Mouse (Mus musculus): ENCODE measurements around the gene Ifitm10. TPM values are rescaled to one million over a fixed set of nuclear protein-coding genes. Genes with fewer than 3 reads are reported as not detected.
"Not testable (repeated sequence)": the region's sequence is repeated elsewhere in the genome, so short reads cannot be mapped to it uniquely, and the experiment has no call there.

Gene Ifitm10
- polyA plus RNA-seq, 1 experiment: 3.4 TPM

DNA sequence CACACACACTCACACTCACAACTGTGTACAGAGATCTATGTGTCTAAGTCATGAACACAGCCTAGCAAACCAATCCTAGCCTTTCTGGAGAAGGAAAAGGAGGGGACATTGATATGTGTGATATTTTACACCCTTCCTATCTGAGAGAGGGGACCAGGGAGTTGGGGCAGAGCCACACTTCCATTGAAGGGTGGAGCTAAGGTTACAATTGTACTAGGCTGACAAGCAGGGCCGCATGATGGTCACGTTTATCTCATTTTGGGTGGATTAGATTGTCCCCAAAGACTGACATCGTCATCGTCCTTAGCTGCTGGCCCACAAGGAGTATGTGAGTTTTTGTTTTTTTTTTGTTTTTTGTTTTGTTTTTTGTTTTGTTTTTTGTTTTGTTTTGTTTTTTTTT, 42.3 kb downstream of the Ifitm10 start:
- H3K4me1 ChIP-seq: peaks cover 41% of the 10 kb centered on the region
- peaks cover 41% of the 10 kb centered on the region for H3K27me3 ChIP-seq (replicated peaks)
- H3K9me3 ChIP-seq: no peaks in the 10 kb centered on the region
- TF ChIP-seq GATA1 (IDR thresholded peaks at IDR 0.05; ENCODE audit: borderline replicate concordance, low read length): no peak
- no peak for TF ChIP-seq FLI1 (IDR thresholded peaks at IDR 0.05; ENCODE audit: low read length)
- no peaks in the 10 kb centered on the region for H3K36me3 ChIP-seq (replicated peaks; ENCODE audit: low read length)
- H3K4me3 ChIP-seq (replicated peaks): no peak overlapping the region

DNA sequence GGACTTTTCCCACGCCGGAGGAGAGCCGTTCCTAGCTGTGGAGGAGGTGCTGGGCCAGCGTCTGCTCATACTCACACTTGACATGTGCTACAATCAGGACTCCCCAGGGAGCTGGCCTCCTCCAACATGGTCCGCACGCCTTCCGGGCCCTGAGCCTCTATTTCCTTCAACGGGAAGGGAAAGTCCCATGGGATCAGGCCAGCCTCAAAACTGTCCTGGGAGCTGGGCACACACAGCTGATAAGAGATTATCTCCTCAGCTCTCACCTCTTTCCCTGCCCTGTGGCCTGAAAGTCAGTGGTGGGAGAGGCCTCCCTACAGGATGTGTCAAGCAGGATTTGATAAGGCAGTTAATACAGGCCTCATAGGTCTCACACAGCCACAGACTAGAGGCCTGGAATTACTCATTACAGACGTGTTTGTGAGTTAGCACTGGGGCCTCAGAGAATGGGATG, 43.3 kb downstream of the Ifitm10 start:
- Histone ChIP-seq H3K27me3 (replicated peaks) (peaks cover 40% of the 10 kb centered on the region), H3K4me3 (replicated peaks) (no peak overlapping the region), H3K4me1 (peaks cover 41% of the 10 kb centered on the region), H3K9me3 (no peaks in the 10 kb centered on the region), H3K36me3 (replicated peaks; ENCODE audit: low read length) (no peaks in the 10 kb centered on the region)
- TF ChIP-seq GATA1 (IDR thresholded peaks at IDR 0.05; ENCODE audit: borderline replicate concordance, low read length): no peak
- TF ChIP-seq FLI1 (IDR thresholded peaks at IDR 0.05; ENCODE audit: low read length): no peak

DNA sequence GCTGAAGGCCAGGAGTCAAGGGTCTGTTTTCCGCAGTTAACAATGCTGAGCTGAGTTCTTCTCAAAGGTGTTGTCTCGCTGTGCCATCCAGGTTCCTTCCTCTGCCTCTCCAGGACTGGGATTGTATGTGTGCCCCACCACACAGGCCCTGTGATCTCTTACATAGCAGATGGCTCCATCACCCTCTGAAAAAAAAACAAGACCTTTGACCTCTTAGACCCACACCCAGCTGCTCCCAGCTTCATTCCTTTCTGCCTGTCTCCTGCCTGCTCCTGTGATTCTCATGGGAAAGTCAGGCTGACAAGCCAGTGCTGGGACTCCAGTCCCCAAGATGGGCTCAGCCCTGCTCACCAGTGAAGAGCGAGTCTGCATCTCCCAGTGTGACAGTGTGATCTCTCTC, 45.0 kb downstream of the Ifitm10 start:
- Histone ChIP-seq H3K4me3 (replicated peaks) (no peak overlapping the region), H3K4me1 (peaks cover 28% of the 10 kb centered on the region), H3K27me3 (replicated peaks) (peaks cover 44% of the 10 kb centered on the region), H3K36me3 (replicated peaks; ENCODE audit: low read length) (no peaks in the 10 kb centered on the region), H3K9me3 (no peaks in the 10 kb centered on the region)
- no peak for TF ChIP-seq FLI1 (IDR thresholded peaks at IDR 0.05; ENCODE audit: low read length)

DNA sequence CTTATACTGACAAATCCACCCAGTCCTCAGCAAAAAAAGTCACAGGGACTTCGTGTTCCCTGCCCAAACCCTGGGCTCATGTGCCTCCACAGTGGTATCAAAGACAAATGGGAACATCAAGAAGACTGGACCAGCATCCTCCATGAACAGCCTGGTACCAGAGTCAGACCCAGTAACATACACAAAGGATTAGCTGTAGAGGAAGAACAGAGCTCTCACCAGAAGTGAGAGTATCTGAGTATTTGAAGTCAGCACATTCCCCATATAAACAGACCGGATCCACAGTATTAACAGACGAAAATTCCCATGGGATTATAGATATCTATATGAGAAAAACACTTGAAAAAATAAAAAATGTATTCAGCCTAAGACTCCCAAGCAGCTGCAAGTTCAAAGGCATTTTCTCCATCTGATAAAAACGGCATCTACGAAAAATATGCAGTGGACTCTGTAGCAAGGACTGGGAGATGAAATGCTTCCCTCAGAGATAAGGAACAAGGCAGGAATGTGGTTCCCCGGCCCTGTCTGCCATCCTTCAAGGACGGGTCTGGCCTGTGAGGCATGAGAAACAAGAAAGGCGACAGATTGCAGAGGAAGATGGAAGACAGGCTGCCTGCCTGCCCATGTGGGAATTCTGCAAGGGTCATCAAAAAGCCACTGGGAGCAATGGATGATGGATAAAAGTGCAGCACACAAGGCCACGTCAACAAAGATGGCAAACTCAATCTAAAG, 46.7 kb downstream of the Ifitm10 start:
- Histone ChIP-seq H3K9me3 (no peaks in the 10 kb centered on the region), H3K36me3 (replicated peaks; ENCODE audit: low read length) (no peaks in the 10 kb centered on the region), H3K27me3 (replicated peaks) (peaks cover 48% of the 10 kb centered on the region), H3K4me3 (replicated peaks) (no peak overlapping the region), H3K4me1 (peaks cover 24% of the 10 kb centered on the region)
- TF ChIP-seq FLI1 (IDR thresholded peaks at IDR 0.05; ENCODE audit: low read length): no peak
- no peak for TF ChIP-seq GATA1 (IDR thresholded peaks at IDR 0.05; ENCODE audit: borderline replicate concordance, low read length)

DNA sequence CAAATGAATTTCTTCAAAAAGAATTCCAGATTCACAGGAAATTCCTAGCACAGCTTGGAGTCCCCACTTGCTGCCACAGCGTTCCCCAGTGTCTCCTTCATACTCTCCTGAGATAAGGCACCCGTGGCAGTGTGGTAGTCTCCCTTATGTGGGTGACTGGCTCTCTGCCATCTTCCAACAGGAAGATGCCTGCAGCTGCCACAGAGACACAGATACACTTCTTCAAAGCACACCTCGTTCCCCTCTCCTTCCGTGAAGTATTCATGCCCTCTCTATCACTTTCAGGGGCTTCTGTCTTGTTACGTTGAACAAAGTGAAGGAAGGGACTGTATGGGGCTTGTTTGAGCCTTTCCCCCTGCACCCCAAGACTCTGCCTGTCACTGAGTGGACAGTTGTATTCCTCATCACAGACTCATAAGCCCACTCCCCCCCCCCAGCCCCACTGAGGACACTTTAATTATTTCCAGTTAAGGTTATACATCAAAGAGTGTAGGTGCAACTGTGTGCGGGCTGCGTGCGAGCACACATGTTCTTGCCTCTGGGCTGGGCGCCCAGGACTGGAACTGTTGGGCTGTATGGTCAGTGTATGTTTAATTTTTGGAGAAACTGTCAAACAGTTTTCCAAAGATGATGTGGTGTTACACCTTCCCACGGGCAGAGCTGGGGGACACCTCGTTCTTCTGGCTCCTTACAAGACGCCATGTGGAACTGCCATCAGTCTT, 50.0 kb downstream of the Ifitm10 start:
- H3K27me3 ChIP-seq (replicated peaks): peaks cover 62% of the 10 kb centered on the region
- no peaks in the 10 kb centered on the region for H3K36me3 ChIP-seq (replicated peaks; ENCODE audit: low read length)
- H3K9me3 ChIP-seq: no peaks in the 10 kb centered on the region
- H3K4me3 ChIP-seq (replicated peaks): no peak overlapping the region
- H3K4me1 ChIP-seq: peaks cover 10% of the 10 kb centered on the region; the same call in 1 of the 2 replicates
- no peak for TF ChIP-seq GATA1 (IDR thresholded peaks at IDR 0.05; ENCODE audit: borderline replicate concordance, low read length)
- TF ChIP-seq FLI1 (IDR thresholded peaks at IDR 0.05; ENCODE audit: low read length): no peak

DNA sequence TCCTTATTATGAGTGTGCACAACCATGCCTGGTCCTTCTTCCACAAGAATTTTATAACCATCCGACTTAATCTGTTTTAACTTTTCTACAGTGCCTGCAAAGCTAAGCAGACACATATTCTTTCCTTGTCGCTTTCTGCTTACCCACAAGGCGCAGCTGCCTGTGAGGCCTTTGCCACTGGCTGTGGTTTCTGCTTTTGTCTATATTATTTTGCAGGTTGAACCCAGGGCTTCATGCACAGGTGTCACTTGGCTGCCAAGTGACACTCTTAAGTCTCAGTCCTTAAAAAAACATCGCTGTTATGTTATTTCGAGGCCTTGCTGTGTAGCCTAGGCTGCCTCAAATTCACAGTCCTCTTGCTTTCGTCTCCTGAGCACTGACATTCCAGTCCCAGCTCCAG, 50.9 kb downstream of the Ifitm10 start:
- H3K9me3 ChIP-seq: no peaks in the 10 kb centered on the region
- H3K4me1 ChIP-seq: peaks cover 6% of the 10 kb centered on the region; the same call in 1 of the 2 replicates
- no peak overlapping the region for H3K4me3 ChIP-seq (replicated peaks)
- H3K27me3 ChIP-seq (replicated peaks): peaks cover 63% of the 10 kb centered on the region
- TF ChIP-seq GATA1 (IDR thresholded peaks at IDR 0.05; ENCODE audit: borderline replicate concordance, low read length): no peak
- no peak for TF ChIP-seq FLI1 (IDR thresholded peaks at IDR 0.05; ENCODE audit: low read length)
- H3K36me3 ChIP-seq (replicated peaks; ENCODE audit: low read length): no peaks in the 10 kb centered on the region

DNA sequence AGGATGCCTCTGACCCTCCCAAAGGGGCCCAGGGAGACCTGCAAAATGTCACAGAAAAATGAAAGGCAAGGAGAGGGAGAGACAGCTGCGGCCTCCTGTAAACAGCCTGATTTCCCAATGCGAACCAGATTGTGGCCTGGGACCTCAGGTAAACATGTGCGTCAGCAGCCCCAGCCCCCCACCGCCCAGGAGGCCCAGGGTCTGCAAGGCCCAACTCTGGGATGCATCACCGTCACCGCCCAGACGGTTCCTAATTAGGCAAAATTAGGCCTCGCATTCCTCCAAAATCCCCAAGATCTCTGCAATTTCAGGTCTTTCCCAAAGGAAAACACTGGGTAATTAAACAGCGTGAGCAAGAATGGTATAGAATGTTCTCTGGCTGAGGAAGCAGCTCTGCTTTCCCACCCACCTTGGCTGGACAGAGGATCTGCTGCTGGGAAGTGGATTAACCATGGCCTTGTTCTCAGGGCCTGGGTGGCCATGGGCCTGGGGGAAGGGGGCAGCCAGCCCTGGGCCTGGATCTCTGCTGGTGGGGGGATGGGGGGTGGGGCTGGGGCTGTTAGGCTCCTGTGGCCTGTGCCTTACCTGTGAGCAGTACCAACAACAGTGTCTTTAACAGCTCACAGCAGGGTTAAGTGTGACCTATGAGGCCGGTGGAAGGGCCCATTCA, 51.8 kb downstream of the Ifitm10 start:
- H3K36me3 ChIP-seq (replicated peaks; ENCODE audit: low read length); H3K4me3 ChIP-seq (replicated peaks); H3K9me3 ChIP-seq; H3K4me1 ChIP-seq: not testable (repeated sequence)
- H3K27me3 ChIP-seq (replicated peaks): peaks cover 62% of the 10 kb centered on the region

DNA sequence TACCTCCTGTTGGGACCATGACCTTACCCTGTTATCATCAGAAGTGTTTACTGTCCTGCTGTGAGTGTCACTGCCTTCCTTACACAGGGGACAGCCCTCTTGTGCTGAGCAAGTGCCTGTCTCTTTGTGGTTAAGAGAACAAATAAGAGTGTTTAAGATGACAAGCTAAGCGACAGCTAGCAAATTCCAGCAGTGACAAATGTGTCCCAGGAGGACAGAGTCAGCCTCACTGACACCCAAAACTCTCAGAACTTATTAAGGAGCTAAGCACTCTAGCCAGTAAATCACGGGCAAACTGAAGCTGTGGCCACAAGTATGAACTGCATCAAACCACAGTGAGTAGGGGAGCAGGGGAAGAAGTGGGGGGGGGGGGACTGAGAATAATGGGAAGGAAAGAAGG, 52.6 kb downstream of the Ifitm10 start:
- H3K27me3 ChIP-seq (replicated peaks): peaks cover 57% of the 10 kb centered on the region

DNA sequence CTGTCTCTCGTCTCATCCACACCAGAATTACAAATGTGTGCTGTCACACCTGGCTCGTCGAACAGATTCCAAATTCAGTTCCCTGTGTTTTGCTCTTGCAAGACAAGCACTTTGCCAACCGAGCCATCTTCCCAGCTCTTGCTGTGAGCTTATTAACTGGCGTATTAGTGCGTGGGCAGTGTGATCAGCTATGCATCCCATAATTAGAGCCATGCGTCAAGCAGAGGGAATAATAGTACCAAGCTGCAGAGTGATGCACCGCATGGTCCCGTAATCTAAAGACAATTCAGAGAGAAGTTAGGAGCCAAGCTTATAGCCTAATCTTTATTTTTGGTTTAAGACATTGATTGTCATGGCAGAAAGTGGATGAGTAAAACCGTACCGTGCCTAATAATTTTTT, 54.4 kb downstream of the Ifitm10 start:
- no peaks in the 10 kb centered on the region for H3K9me3 ChIP-seq
- peaks cover 53% of the 10 kb centered on the region for H3K27me3 ChIP-seq (replicated peaks)
- no peak overlapping the region for H3K4me3 ChIP-seq (replicated peaks)
- H3K36me3 ChIP-seq (replicated peaks; ENCODE audit: low read length): no peaks in the 10 kb centered on the region
- TF ChIP-seq FLI1 (IDR thresholded peaks at IDR 0.05; ENCODE audit: low read length): no peak
- TF ChIP-seq GATA1 (IDR thresholded peaks at IDR 0.05; ENCODE audit: borderline replicate concordance, low read length): no peak
- H3K4me1 ChIP-seq: peaks cover 29% of the 10 kb centered on the region

More for the DNA sequence above, 52.6 kb downstream of the Ifitm10 start:
- Histone ChIP-seq H3K4me1 (peaks cover 13% of the 10 kb centered on the region), H3K36me3 (replicated peaks; ENCODE audit: low read length) (no peaks in the 10 kb centered on the region), H3K4me3 (replicated peaks) (no peak overlapping the region), H3K9me3 (no peaks in the 10 kb centered on the region)
- TF ChIP-seq FLI1 (IDR thresholded peaks at IDR 0.05; ENCODE audit: low read length) (no peak), GATA1 (IDR thresholded peaks at IDR 0.05; ENCODE audit: borderline replicate concordance, low read length) (no peak)

DNA sequence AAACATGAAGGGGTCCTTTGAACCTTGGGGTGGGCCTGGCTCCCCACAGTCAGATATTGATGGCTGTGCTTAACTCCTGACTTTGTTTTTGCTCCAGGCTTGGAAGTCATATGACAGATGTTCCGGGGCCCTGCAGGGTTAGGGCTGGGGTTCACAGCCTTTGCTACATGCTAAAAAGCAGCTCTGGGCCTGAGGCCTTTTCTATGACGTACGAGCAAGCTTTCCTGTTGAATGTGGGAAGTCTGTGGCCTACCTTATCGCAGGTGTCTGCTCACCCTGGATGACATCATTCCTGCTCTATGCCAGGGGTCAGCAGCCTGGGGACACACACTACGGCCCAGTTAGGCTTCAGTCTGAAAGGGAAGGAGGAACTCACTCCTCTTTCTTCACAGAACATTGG, 56.3 kb downstream of the Ifitm10 start:
- H3K9me3 ChIP-seq: no peaks in the 10 kb centered on the region
- no peak for TF ChIP-seq FLI1 (IDR thresholded peaks at IDR 0.05; ENCODE audit: low read length)
- no peak for TF ChIP-seq GATA1 (IDR thresholded peaks at IDR 0.05; ENCODE audit: borderline replicate concordance, low read length)
- peaks cover 47% of the 10 kb centered on the region for H3K27me3 ChIP-seq (replicated peaks)

More for the DNA sequence above, 56.3 kb downstream of the Ifitm10 start:
- Histone ChIP-seq H3K4me1 (peaks cover 36% of the 10 kb centered on the region), H3K4me3 (replicated peaks) (no peak overlapping the region), H3K36me3 (replicated peaks; ENCODE audit: low read length) (no peaks in the 10 kb centered on the region)
